Mouse (Mus musculus): ENCODE data around the gene Pcp2. TPM values are rescaled to one million over a fixed set of nuclear protein-coding genes. Genes with fewer than 3 reads are reported as not detected.
A peak's percentile ranks its signal among the peaks of the same experiment; 100 is the strongest.

Pcp2 gene
- total RNA-seq (2021) (not detected), polyA plus RNA-seq (2012; rRNA removed) (not detected in 2 replicates)
- long read RNA-seq, result 0 reads

DNA sequence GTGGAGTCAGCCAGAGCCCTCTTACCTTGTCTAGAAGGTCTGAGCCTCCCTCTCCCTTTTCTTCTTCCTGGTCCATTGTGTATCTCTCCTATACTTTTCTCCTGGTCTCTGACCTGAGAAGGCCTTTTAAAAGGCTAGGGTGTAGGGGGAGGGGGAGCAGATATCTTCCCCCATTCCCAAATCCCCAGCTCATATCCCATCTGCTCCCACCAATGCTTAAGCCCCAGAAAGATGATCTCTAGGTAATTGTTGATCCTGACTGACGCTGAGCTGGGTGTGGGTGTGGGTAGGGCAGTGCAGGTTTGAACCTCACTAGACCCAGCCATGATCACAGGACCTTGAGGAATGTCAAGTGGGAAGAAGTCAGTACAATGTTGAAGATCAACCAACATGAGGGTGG lies at the start of gene Pcp2:
TSS of gene Pcp2 (minus strand) at position 101 of the 400 bp plus-strand sequence.
- DNase-seq, result no peak

DNA sequence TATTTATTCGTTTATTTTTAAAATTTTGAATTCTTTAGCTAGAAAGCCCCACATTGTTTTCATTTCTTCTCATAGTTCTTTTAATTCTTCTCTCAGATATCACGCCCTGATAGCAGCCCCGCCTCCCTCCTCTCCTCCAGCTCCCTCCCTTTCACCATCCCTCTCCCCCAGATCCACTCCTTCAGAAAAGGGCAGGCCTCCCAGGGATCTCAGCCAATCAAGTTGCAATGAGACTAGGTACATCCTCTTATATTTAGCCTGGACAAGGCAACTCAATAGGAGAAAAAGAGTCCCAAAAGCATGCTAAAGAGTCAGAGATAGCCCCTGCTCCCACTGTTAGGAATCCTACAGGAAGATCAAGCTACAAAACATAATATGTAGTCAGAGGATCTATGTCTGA lies 49.3 kb upstream of the Pcp2 start:
- DNase-seq, result no peak

DNA sequence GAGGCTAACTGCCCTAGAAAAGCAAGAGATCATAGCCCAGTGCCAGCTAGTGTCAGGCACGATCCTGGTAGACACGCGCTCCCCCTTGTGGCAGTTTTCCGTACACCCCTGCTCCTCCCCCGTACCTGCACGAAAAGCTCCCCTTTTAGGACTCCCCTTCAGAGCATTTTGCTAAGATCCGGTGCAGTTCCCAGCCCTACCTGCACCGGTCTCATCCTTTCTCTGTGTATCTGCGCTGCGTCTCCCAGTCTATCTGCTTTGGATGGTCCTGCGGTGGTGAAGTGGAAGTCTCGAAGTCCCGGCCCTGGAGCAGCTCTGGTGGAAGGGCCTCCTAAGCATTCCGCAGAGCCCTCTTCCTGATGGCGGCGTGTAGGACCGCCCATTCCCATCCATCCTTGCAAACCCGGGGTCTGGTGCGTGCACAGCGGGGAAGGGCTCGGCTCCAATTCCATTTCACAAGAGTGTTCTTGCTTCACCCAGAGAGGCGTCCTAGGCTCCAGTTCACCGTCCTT lies 46.7 kb upstream of the Pcp2 start, which contains the start of gene Fcor:
TSS of gene Fcor (minus strand) at position 383 of the 512 bp plus-strand sequence.
- peak; percentile 90 for DNase-seq

DNA sequence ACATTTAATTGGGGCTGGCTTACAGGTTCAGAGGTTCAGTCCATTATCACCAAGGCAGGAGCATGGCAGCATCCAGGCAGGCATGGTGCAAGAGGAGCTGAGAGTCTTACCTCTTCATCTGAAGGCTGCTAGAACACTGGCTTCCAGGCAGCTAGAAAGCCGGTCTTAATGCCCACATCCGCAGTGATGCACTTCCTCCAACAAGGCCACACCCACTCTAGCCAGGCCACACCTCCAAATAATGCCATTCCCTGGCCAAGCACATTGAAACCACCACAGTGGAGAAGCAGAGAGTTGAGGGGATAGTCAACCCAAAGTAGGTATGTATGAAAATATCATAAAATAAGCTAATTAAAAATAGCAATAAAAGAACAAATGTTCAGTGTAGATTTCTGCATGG lies 45.0 kb upstream of the Pcp2 start:
- no peak for DNase-seq

DNA sequence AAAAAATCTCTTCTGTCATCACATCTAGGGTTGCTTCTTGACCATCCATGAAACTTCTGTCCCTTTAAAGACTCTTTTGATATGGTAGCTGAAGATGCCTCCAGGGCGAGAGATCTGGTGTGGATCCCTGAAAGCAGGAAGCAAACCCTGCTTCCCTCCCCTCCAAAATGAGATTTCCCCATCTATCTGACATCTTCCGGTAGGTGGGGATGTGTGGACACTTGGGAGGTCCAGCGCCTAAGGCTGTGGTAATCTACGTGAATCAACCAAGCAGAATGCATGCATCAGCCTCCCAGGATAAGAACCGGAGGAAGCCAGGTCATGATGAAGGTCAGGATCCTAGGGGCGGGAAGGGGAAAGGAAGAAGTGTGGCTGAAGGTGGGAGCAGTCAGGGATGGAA lies 40.2 kb upstream of the Pcp2 start, which contains the start of gene Mcemp1:
TSS of gene Mcemp1 (plus strand) at position 248 of the 400 bp plus-strand sequence.
- no peak for DNase-seq

- no peak for DNase-seq
Measured at GRCm38 (mm10) chr8:3664405-3664804, 39.1 kb upstream of the Pcp2 start.

- no peak for DNase-seq
Measured at GRCm38 (mm10) chr8:3660889-3661288, 35.5 kb upstream of the Pcp2 start.

GRCm38 (mm10) chr8:3656725-3657381 lies 31.5 kb upstream of the Pcp2 start:
- no peak for DNase-seq

DNA sequence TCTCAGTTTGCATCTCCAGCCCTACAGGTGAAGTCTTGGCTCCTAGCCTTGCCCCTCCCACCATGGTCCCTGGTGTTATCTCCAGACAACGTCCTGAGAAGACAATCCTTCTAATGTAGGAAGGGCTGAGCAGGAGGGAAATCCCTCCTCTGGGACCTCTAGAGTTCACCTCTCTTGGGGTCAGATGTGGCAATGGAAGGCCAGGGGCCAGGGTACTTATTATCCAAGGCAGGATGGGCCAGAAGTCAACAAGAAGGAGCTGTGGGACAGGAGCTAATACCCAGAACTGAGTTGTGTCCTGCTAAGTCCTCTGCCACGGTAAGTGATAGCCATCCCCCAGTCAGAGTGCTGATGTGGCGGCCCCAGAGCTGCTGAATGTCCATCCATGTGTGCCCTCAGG lies 30.2 kb upstream of the Pcp2 start, which contains the start of gene Retn:
TSS of gene Retn (plus strand) at position 245 of the 400 bp plus-strand sequence.
- peak; percentile 37 for DNase-seq

DNA sequence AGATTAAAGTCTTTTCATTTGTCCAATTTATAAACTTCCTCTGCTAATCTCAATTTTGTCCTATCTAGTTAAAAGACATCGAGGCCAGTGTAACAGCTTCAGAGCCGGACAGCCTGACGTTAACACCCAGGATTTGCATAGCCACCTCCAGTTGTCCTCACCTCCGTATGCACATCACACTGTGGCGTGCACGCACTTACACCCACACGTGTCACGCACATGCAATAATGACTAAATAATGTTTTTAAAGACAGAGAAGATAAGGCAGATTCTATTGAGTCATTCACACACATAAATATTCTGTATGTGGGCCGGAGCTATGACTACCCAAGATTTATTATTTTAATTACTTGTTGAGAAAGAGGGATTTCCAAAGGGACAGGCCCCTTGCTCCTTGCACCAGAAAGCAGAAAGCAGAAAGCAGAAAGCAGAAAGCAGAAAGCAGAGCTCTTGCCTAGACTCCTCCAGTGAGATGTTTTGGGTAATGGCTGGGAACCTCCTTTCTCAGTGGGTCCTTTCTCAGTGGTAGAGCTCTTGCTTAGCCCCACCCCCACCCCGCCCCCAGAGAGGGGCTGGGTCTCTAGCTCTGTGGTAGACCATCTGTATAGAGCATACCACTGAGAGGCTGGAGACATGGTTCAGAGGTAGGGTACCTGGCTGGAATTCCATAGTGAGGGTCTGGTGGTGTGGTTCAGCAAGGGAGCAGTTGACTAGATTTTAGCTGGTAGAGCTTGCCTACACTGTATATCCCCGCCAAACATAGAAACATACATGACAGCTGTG lies 29.6 kb upstream of the Pcp2 start:
- DNase-seq, result no peak

DNA sequence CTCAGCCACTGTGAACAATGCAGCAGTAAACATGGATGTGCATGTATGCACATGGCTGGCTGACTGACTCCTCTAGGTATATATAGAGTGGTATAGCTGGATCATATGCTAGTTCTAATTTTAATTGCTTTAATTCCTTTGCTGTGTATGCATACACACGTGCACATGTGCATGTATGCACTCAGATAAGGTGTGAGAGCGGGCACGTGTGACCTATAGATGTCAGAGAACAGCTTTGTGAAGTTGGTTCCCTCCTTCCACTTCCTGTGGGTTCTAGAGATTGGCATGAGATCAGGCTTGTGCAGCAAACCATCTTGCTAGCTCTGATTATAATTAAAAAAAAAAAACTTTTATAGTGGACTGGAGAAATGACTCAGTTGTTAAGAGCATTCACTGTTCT lies 27.5 kb upstream of the Pcp2 start:
- DNase-seq, result no peak

DNA sequence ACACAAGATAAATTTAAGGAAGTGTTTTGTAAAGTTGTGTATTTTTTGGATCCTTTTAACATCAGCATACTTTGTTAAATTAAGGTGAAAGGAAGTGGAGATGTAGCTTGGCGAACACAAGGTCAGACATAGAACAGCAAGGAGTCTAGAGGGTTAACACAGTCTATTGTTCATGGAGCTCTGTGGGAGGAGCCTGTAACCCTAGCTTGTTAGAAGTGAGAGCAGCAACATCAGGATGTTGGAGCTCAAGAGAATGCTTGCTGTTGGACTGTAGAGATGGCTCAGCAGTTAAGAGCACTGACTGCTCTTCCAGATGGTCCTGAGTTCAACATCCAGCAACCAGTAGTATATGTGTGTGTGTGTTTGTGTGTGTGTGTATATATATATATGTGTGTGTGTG lies 23.6 kb upstream of the Pcp2 start:
- DNase-seq, result no peak

GRCm38 (mm10) chr8:3648268-3648667 lies 22.9 kb upstream of the Pcp2 start:
- DNase-seq, result no peak

- no peak for DNase-seq
Measured at GRCm38 (mm10) chr8:3647561-3647960, 22.2 kb upstream of the Pcp2 start.

GRCm38 (mm10) chr8:3646824-3647531 lies 21.6 kb upstream of the Pcp2 start:
- peak; percentile 35 for DNase-seq

- peak; percentile 74 for DNase-seq
Measured at GRCm38 (mm10) chr8:3645804-3646203, 20.5 kb upstream of the Pcp2 start.

GRCm38 (mm10) chr8:3631478-3631875 lies 6.1 kb upstream of the Pcp2 start:
- DNase-seq, result no peak

- DNase-seq, result peak; percentile 86
Measured at GRCm38 (mm10) chr8:3630647-3631477, 5.5 kb upstream of the Pcp2 start, which contains the start of gene Stxbp2. Gene Stxbp2 (plus strand): TSS chr8:3630955.

DNA sequence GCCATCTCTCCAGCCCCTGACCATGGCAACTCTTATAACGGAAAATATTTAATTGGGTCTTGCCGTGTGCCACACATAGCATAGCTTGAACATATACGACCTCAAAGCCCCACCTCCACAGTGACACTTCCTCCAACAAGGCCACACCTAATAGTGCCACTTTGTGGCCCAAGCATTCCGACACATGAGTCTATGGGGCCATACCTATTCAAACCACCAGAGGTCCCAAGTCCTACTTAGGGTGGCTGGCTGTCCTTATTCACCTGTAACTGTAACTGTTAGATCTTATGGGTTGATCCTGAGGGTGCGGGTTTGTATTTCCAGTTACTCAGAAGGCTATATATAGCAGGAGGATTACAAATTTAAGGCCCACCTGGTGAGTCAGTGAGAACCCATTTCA lies 2.7 kb upstream of the Pcp2 start:
- no peak for DNase-seq

GRCm38 (mm10) chr8:3626971-3627370 lies 1.6 kb upstream of the Pcp2 start:
- DNase-seq, result no peak

GRCm38 (mm10) chr8:3622119-3622518 lies 3.2 kb downstream of the Pcp2 start:
- DNase-seq, result no peak

All from adrenal gland, adult 2 months (tissue).